Comparison of ENCODE assay signal across 21 mouse cellular contexts in the genomic region with DNA sequence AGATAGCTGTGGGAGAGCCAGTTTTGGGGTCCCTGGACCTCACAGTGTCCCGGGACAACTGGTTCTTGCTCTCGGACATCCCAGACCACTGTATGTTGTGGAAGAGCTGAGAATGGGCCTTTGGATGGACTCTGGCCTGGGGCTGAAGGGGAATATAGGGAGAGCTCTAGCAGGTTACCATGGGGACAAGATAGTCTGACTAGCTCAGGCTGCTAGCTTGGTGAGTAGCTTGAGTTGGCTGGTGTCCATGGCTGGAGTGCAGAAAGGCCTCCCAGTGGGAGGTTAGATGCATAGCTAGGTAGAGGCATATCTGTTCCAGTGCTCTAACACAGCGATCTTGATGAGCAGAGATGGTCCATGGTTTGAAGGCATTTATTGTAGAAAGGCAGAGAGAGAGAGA.
"Had no signal": no experiment of that assay in that cellular context is flagged by ENCODE, and none has a peak within 500 bp of the region (broad histone marks: within the 10 kb centered on the region; RNA-seq: fewer than 3 reads in every experiment).

No protein-coding gene starts in this region.

- DNase-seq: kidney, adult 18-20 months; kidney, adult 9 months; kidney, postnatal 25 days; layer of hippocampus, postnatal 36 days; liver; liver, embryonic 13.5 days; lung, embryonic 14.5 days; right cerebral cortex, adult 18-20 months; right cerebral cortex, postnatal 14 days; right cerebral cortex, postnatal 4 days; thymus, postnatal 25 days had no signal

- H3K4me1 ChIP-seq: limb, embryonic 10.5 days; limb, embryonic 13.5 days; liver, embryonic 13.5 days; midbrain, embryonic 12.5 days; midbrain, embryonic 15.5 days; neural tube, embryonic 12.5 days; neural tube, embryonic 15.5 days; stomach, embryonic 15.5 days had no signal

- H3K27ac ChIP-seq: left cerebral cortex, adult 2 months; limb, embryonic 10.5 days; limb, embryonic 13.5 days; liver, embryonic 13.5 days; macrophage; midbrain, embryonic 12.5 days; midbrain, embryonic 15.5 days; neural tube, embryonic 12.5 days; neural tube, embryonic 15.5 days; stomach, embryonic 15.5 days had no signal

- H3K9ac ChIP-seq: limb, embryonic 13.5 days; liver, embryonic 13.5 days; lung, embryonic 14.5 days; midbrain, embryonic 12.5 days; midbrain, embryonic 15.5 days; neural tube, embryonic 12.5 days; neural tube, embryonic 15.5 days; stomach, embryonic 15.5 days had no signal

- H3K9me3 ChIP-seq: limb, embryonic 10.5 days; limb, embryonic 13.5 days; liver, embryonic 13.5 days; midbrain, embryonic 12.5 days; midbrain, embryonic 15.5 days; neural tube, embryonic 12.5 days; neural tube, embryonic 15.5 days; stomach, embryonic 15.5 days had no signal

- H3K4me3 ChIP-seq: left cerebral cortex, adult 2 months; limb, embryonic 10.5 days; limb, embryonic 13.5 days; liver, embryonic 13.5 days; midbrain, embryonic 12.5 days; midbrain, embryonic 15.5 days; neural tube, embryonic 12.5 days; neural tube, embryonic 15.5 days; stomach, embryonic 15.5 days had no signal

- H3K27me3 ChIP-seq: limb, embryonic 13.5 days; liver, embryonic 13.5 days; midbrain, embryonic 12.5 days; midbrain, embryonic 15.5 days; neural tube, embryonic 12.5 days; neural tube, embryonic 15.5 days; stomach, embryonic 15.5 days had no signal

- H3K4me2 ChIP-seq: limb, embryonic 13.5 days; liver, embryonic 13.5 days; lung, embryonic 14.5 days; midbrain, embryonic 12.5 days; midbrain, embryonic 15.5 days; neural tube, embryonic 12.5 days; neural tube, embryonic 15.5 days; stomach, embryonic 15.5 days had no signal

- H3K36me3 ChIP-seq: limb, embryonic 10.5 days; limb, embryonic 13.5 days; liver, embryonic 13.5 days; midbrain, embryonic 12.5 days; midbrain, embryonic 15.5 days; neural tube, embryonic 12.5 days; neural tube, embryonic 15.5 days; stomach, embryonic 15.5 days had no signal

- ATAC-seq: lung, postnatal 0 days; midbrain, embryonic 15.5 days had no signal
